Mouse (Mus musculus) liver, embryonic 11.5 days (tissue): ENCODE measurements around the gene Mrps17. TPM values are rescaled to one million over a fixed set of nuclear protein-coding genes. Genes with fewer than 3 reads are reported as not detected.

Experiments used
- ATAC-seq: fragments of 200-750 bp; cut with Nextera tagmentation; replicated peaks from 2 replicates; pipeline ENCODE4 v1.8.0; 2017; ENCODE audit warnings: moderate number of reproducible peaks, mild to moderate bottlenecking, moderate TSS enrichment, moderate library complexity; ENCODE audit not compliant: low FRiP score
- DNase-seq: peaks from one replicate; pipeline ENCODE4 v3.0.0-alpha.2; 2017; ENCODE audit warnings: low spot score
- H3K27ac ChIP-seq: fragments of 300-500 bp; sonication (generic); 2 replicates; pipeline ENCODE4 v1.5.1; 2014; ENCODE audit warnings: mild to moderate bottlenecking, low read depth, low read length, control low read depth
- H3K27me3 ChIP-seq: fragments of 300-500 bp; sonication (generic); replicated peaks from 2 replicates; pipeline ENCODE4 v1.6.1; 2014; ENCODE audit warnings: low read length, mixed read lengths; ENCODE audit not compliant: control insufficient read depth, insufficient read depth
- H3K36me3 ChIP-seq: fragments of 300-500 bp; sonication (generic); 2 replicates; pipeline ENCODE4 v1.6.1; 2014; ENCODE audit warnings: mild to moderate bottlenecking, low read length, moderate library complexity, mixed read lengths; ENCODE audit not compliant: control insufficient read depth, insufficient read depth
- H3K4me1 ChIP-seq: fragments of 300-500 bp; sonication (generic); replicated peaks from 2 replicates; pipeline ENCODE4 v1.6.1; 2014; ENCODE audit warnings: low read length, mixed read lengths; ENCODE audit not compliant: control insufficient read depth, insufficient read depth
- H3K4me2 ChIP-seq: fragments of 300-500 bp; sonication (generic); 2 replicates; pipeline ENCODE4 v1.6.1; 2014; ENCODE audit warnings: mild to moderate bottlenecking, control low read depth, moderate library complexity
- H3K4me3 ChIP-seq: fragments of 300-500 bp; sonication (generic); 2 replicates; pipeline ENCODE4 v1.5.1; 2014; ENCODE audit warnings: low read depth, low read length, control low read depth
- H3K9ac ChIP-seq: fragments of 300-500 bp; sonication (generic); 2 replicates; pipeline ENCODE4 v1.6.1; 2014; ENCODE audit warnings: low read depth, low read length, control low read depth
- H3K9me3 ChIP-seq: fragments of 300-500 bp; sonication (generic); 2 replicates; pipeline ENCODE4 v1.6.1; 2016; ENCODE audit warnings: low read length, inconsistent platforms, mixed read lengths; ENCODE audit not compliant: control insufficient read depth
- WGBS: fragments of 180-500 bp; shearing (Covaris S2); extraction: QIAGEN DNeasy Blood & Tissue Kit; methylation state at CpG from one replicate; pipeline ENCODE4 v1.1.7; 2014; 5-methylcytosine and 5-hydroxymethylcytosine counted together
- polyA plus RNA-seq: library from polyadenylated mRNA; unstranded; fragments of >200 nt; fragmentation: Nextera tagmentation; extraction: Ambion mirVana; gene quantifications from 2 replicates; pipeline ENCODE4 v1.2.1, GENCODE M21; 2014

Gene Mrps17
- polyA plus RNA-seq, 1 experiment from 2014 or later: 221 TPM

DNA sequence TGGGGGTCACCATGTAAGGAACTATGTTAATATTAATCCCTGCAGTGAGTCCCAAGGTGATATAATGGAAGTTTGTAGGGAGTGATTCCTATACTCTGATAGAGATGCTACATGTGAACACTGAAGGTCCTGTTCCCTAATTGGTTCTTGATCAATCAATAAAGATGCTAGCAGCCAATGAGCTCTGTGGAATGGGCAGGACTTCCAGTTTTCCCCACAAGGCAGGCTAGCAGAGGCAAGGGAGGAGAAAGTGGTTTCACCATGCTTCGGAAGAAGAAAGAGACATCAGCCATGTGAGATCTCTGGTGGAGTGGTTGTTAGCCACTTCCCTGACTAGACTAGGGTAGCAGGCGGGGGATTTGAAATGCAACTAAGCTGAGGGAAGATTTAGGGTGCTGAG is 14.8 kb upstream of the Mrps17 start:
- Histone ChIP-seq H3K27ac (no peak overlapping the region), H3K4me3 (no peak overlapping the region), H3K4me1 (no peaks in the 10 kb centered on the region), H3K9ac (no peak overlapping the region), H3K36me3 (no peaks in the 10 kb centered on the region), H3K9me3 (no peaks in the 10 kb centered on the region), H3K4me2 (peak overlapping the region; percentile 27; the same call in 1 of the 2 replicates), H3K27me3 (peaks cover 5% of the 10 kb centered on the region; the same call in 1 of the 2 replicates)
- no peak for ATAC-seq
- no peak for DNase-seq
- 37% methylated on average over 2 of the region's 2 CpGs for WGBS

DNA sequence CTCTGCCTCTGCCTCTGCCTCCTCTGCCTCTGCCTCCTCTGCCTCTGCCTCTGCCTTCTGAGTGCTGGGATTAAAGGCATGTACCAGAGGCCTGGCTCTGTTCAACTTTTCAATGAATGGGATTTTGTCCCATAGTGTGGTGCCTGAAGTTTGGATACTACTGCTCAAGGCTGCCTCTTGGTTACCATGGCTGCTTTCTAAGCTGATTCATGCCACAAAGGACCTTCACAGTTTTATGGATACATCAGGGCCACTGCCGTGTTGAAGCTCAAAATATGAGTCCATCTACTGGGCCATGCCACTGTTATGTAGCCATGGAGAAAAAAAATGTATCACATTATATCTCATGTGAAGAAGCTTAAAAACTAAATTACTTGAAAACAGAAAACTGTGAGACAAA is 13.6 kb upstream of the Mrps17 start:
- no peaks in the 10 kb centered on the region for H3K4me1 ChIP-seq
- no peak overlapping the region for H3K27ac ChIP-seq
- H3K27me3 ChIP-seq: peaks cover 5% of the 10 kb centered on the region; the same call in 1 of the 2 replicates
- DNase-seq: no peak
- H3K4me3 ChIP-seq: no peak overlapping the region
- H3K9me3 ChIP-seq: no peaks in the 10 kb centered on the region
- ATAC-seq: no peak
- no peaks in the 10 kb centered on the region for H3K36me3 ChIP-seq
- no peak overlapping the region for H3K4me2 ChIP-seq
- no peak overlapping the region for H3K9ac ChIP-seq
- WGBS: 74% methylated on average over 1 of the region's 1 CpGs

- H3K9me3 ChIP-seq: no peaks in the 10 kb centered on the region
- no peak overlapping the region for H3K9ac ChIP-seq
- no peak overlapping the region for H3K4me2 ChIP-seq
- ATAC-seq (no peak), DNase-seq (no peak)
- no peaks in the 10 kb centered on the region for H3K36me3 ChIP-seq
- no peak overlapping the region for H3K4me3 ChIP-seq
- H3K27me3 ChIP-seq: peaks cover 5% of the 10 kb centered on the region; the same call in 1 of the 2 replicates
- no peaks in the 10 kb centered on the region for H3K4me1 ChIP-seq
- no peak overlapping the region for H3K27ac ChIP-seq
Observed at GRCm38 (mm10) chr5:129703368-129703767, 11.9 kb upstream of the Mrps17 start.

DNA sequence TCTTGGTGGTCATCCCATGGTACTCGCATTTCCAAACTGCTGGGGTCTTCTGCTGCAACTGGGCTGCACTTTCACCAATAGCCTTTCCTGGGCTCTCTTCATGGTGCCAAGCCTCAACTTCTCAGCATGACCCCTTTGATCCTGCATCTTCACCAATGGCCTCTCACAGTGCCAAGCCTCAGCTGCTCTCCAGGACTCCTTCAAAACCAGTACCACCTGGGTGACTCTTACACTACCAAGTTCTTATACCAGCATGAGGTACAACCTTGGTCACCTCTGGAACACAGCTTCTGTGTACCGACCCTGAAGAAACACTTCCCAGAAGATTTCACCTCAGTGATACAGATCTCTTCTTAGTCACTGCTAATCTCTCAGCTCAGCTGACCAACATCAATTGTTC is 6.9 kb upstream of the Mrps17 start, which contains the start of gene Sept14:
Sept14 (minus strand) TSS at position 101 of the 400 bp plus-strand sequence.
- ATAC-seq: no peak
- Histone ChIP-seq H3K4me2 (no peak within 1 kb of the TSS), H3K27me3 (no peaks in the 10 kb centered on the region), H3K36me3 (no peaks in the 10 kb centered on the region), H3K27ac (no peak within 1 kb of the TSS), H3K4me3 (no peak within 1 kb of the TSS), H3K9ac (no peak within 1 kb of the TSS), H3K9me3 (no peaks in the 10 kb centered on the region), H3K4me1 (no peaks in the 10 kb centered on the region)
- no peak for DNase-seq
- WGBS: 61% methylated on average over 2 of the region's 2 CpGs

DNA sequence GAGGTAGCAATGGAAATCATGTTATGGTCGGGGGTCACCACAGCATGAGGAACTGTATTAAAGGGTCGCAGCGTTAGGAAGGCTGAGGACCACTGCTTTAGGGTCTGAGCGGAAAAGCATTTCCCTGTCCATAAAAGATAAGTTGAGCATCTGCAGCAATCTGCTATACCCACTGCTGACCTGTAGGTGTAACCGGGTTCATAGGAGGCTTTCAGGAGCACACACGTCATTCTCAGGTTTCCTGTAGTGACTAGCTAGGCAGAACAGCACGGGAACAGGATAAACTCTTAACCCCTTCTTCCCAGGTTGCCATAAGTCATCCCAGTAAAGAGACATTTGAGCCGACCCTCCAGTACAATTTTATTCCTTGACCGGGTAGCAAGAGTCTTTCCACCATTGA is 1.7 kb downstream of the Mrps17 start:
- no peak overlapping the region for H3K4me3 ChIP-seq
- H3K27ac ChIP-seq: no peak overlapping the region
- no peak overlapping the region for H3K4me2 ChIP-seq
- H3K36me3 ChIP-seq: peaks cover 28% of the 10 kb centered on the region
- DNase-seq: no peak
- no peaks in the 10 kb centered on the region for H3K9me3 ChIP-seq
- no peak for ATAC-seq
- H3K27me3 ChIP-seq: no peaks in the 10 kb centered on the region
- no peak overlapping the region for H3K9ac ChIP-seq
- peaks cover 6% of the 10 kb centered on the region for H3K4me1 ChIP-seq
- WGBS: 79% methylated on average over 9 of the region's 9 CpGs

- peaks cover 15% of the 10 kb centered on the region for H3K4me1 ChIP-seq
- 82% methylated on average over 3 of the region's 3 CpGs for WGBS
- H3K4me2 ChIP-seq: no peak overlapping the region
- no peak overlapping the region for H3K27ac ChIP-seq
- no peak overlapping the region for H3K9ac ChIP-seq
- no peak overlapping the region for H3K4me3 ChIP-seq
- no peak for DNase-seq
- H3K27me3 ChIP-seq: no peaks in the 10 kb centered on the region
- H3K9me3 ChIP-seq: no peaks in the 10 kb centered on the region
- H3K36me3 ChIP-seq: peaks cover 28% of the 10 kb centered on the region
- no peak for ATAC-seq
Observed at GRCm38 (mm10) chr5:129720176-129720575, 4.9 kb downstream of the Mrps17 start.

GRCm38 (mm10) chr5:129724268-129724667 is 9.0 kb downstream of the Mrps17 start:
- Histone ChIP-seq H3K27me3 (no peaks in the 10 kb centered on the region), H3K36me3 (peaks cover 8% of the 10 kb centered on the region; the same call in 1 of the 2 replicates), H3K9me3 (no peaks in the 10 kb centered on the region), H3K4me3 (peak overlapping the region; percentile 85), H3K4me2 (peak overlapping the region; percentile 64), H3K27ac (peak overlapping the region; percentile 99), H3K4me1 (peaks cover 36% of the 10 kb centered on the region), H3K9ac (peak overlapping the region; percentile 96)
- DNase-seq: no peak
- WGBS: 22% methylated on average over 4 of the region's 4 CpGs
- peak; percentile 63 for ATAC-seq

DNA sequence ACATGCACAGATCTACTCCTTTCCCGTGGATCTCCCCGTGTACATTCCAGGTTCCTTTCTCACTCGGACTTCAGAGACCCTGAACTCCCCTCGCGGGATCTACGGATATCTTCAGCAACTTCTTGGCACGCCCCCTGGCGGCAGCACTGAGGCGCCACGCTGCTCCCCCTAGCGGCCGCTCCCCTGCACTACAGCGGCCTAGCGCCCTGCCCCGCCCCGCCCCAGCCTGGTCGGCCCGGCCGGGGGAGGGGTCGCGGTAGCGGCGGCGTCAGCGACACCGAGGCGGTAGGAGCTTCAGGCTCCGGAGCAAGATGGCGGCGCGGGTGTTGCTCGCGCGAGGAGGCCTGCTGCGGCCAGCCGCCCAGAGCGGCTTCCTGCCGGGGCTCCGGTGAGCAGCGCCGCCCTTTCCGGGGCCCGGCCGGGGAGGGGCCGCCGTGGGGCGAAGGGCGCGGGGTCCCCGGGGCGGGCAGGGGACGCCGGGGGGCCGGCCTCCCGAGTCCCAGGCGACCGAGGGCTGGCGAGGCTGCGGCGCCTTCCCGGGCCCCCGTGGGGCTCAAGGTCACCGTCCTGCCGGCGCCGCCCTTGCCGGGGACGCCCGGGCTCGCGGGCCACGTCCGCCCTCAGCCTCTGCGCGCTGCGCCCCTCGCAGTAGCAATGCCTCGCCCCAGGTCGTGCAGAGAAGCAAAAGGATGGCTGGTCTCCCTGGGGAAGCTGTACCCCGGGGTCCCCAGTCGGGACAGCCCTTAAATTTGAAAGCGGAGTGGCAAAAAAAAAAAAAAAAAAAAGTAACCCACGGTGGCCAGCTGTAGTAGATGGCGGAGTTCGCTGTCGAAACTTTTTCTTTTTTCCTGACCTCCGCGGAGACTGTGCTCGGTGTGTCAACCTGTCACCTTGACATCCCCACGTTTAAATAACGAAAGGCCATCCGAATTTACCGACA is 9.8 kb downstream of the Mrps17 start, which contains the start of gene Nipsnap2:
Nipsnap2 (plus strand) TSS at position 230 of the 940 bp plus-strand sequence.
- peak within 1 kb of the TSS; percentile 85 for H3K4me3 ChIP-seq
- peaks cover 2% of the 10 kb centered on the region; the same call in 1 of the 2 replicates for H3K36me3 ChIP-seq
- under 1% methylated on average over 88 of the region's 93 CpGs for WGBS
- H3K9me3 ChIP-seq: no peaks in the 10 kb centered on the region
- DNase-seq (peak; percentile 96), ATAC-seq (peak; percentile 84)
- H3K4me2 ChIP-seq: peak within 1 kb of the TSS; percentile 64
- peak within 1 kb of the TSS; percentile 96 for H3K9ac ChIP-seq
- no peaks in the 10 kb centered on the region for H3K27me3 ChIP-seq
- H3K27ac ChIP-seq: peak within 1 kb of the TSS; percentile 99
- H3K4me1 ChIP-seq: peaks cover 45% of the 10 kb centered on the region
